Mouse (Mus musculus) embryo, embryonic 10.5 days (tissue): ENCODE measurements at regions not wholly inside any gene's neighbourhood (a gene's known extent, or its start where the extent isn't known, plus 50 kb on each side); places are given as distances from the start of the nearest gene placed in this dataset.

Source experiments
- DNase-seq: peaks from one replicate; pipeline ENCODE4 v3.0.0-alpha.2; 2015; ENCODE audit warnings: low spot score

DNA sequence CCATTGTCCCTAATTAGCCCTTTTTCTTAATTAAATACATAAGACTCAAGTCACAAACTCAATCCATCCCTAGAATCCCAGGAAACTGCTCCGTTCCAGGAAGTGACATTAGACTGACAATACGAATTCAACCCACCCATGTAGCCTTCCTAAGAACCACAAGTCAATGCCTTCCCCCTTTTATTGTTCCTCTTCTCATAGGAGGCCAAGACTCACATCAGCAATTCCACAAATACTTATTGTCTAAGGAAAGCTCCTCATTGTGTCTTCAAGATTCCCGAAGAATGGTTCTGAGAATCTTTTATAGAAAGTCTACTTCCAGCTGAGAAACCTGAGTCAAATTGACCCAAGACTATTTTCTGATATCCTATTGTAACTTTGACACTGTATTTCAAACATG lies 147.3 kb downstream of the Dmac1 start:
- DNase-seq: no peak

DNA sequence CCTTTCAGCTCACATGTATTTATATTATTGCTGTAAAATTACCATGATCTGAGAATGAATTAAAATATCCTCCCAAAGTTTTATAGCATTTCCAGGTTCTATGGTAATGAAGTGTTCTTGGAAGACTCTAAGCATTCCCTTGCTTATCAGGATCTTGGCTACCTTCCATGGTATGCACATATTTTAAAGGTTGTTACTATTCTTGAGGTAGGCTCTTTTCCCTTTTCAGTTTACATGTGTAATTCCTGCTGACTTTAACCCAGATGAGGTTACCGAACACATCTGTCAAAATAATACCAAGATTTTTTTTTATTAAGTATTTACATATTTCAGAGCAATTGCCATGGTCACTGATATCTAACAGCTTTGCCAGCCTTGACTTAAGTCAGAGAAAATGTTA lies 162.2 kb downstream of the Dmac1 start:
- no peak for DNase-seq

DNA sequence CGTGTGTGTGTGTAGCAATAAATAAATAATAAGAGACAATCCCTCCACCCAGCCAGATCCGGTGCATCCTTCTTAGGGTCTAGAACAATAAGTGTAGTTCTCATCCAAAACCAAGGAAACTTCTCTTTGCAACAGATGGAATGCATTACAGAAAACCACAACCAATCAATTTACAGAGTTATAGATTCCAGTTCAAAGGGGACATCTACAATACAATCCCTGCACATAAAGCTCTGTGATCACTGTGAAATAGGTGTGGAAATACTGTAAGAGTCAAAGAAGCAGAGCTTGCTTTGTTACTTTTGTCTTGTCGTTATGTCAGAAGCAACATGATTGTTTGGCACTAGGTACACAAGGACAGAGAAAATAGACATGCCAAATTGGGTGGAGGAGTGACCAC lies 162.8 kb downstream of the Dmac1 start:
- DNase-seq: peak; percentile 5

DNA sequence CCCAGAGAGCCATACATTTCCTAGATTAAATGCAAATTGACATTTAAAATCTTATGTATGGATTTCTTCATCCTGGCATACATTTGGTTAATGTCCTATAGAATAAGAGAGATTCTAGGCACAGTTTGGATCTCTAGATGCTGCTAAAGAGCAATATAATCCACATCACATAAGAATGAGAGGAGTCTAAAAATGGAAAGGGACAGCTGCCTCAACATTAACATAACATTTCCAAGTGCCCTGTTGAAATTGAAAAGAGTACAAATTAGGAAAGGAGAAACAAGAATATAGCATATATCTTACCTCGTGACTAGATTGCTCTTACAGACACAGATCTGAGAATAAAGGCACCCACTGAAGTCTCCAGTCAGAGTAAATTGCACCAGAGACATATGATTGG lies 212.3 kb downstream of the Dmac1 start:
- no peak for DNase-seq

DNA sequence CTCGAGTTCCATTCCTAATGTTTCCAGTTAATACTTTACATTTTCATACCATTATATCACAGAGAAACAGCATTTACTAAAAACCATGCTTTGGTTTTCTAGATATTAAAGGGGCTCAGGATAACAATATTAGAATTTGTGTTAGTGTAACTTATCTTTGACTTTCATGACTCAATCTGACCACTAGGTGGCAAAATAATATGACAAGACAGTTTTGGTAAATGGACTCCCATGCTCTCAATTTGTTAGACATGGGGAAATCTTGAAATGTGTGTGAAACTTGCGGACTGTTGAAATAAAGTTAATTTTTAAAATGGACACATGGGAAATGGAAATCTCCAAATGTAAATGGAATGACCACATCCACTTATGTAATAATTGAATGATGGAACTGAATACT lies 214.8 kb downstream of the Dmac1 start:
- DNase-seq: peak; percentile 66

DNA sequence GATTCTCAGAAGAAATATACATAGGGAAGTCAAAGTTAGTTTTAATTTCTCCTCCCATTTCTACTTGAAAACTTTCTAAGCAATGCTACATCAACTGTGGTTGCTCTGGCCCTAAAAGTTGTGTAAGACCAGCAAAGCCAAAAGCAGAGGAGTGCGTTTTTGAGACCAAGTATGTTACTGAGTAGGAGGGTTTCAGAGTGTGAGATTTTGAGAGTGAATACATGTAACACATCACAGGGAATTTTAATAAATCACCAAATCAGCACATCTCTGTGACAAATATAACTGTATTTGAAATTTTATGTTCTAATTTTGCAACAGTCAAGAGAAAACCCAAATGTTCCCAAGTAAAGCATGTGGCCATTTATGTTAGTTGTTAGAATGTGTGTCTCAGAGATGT lies 234.6 kb downstream of the Dmac1 start:
- no peak for DNase-seq

DNA sequence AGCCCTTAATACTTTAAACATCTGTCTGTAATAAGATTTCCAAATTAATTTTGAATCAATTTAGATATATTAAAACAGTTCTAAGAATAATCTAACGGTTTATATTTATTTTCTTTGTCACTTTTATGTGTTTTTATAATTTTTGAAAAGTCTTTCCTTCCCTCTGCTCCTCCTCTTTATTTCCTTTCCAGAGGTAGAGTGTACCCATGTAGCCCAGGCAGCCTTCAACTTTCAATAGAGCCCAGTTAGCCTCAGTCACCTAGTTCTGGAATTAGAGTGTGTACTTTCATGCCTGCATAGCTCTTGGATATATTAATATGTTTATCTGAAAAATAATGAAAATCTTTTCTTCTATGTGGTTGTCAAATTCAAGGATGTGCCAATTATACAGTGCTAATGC lies 235.5 kb downstream of the Dmac1 start:
- DNase-seq: no peak

DNA sequence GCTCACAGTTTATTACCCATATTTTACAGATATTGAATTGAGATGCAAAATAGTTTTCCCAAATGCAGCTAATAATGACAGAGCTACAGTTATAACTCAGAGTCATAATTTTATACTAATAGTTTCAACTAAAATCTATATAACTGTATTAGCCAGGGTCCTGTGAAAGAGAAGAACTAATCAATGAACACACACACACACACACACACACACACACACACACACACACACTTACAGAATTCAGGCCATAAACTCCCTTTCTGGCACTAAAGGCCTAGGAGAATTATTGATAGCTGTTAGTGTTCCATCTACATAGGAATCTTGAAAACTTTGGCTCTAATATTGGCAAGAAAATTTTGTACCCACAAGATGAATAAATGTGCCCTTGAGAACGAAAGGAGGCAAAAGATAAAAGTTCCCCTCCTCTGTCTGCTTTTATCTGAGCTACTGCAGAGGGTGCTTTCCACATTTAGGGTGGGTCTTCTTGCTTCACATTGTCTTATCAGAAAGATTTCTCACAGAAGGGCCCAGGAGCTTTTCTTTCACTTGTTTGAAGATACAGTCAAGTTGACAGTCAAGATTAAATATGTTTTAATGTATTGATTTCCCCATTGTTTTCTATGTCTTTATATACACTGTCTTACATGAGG lies 236.1 kb downstream of the Dmac1 start:
- DNase-seq: no peak
